Comparison of ENCODE assay signal across 12 mouse cellular contexts in genomic region chr10:111503716-111504115, GRCm38 (mm10). TPM values are rescaled to one million over a fixed set of nuclear protein-coding genes. Genes with fewer than 3 reads are reported as not detected.
DNase-seq lines count a peak whose midpoint lies in the region; ATAC-seq and TF ChIP-seq lines count a peak whose summit lies in the region.
"Had no signal": no experiment of that assay in that cellular context is flagged by ENCODE, and none has a peak within 500 bp of the region (broad histone marks: within the 10 kb centered on the region; RNA-seq: fewer than 3 reads in every experiment).

No protein-coding gene starts in this region.

- no peaks in the 10 kb centered on the region for H3K27me3 ChIP-seq in heart, embryonic 10.5 days (ENCODE audit: insufficient read depth, poor library complexity, severe bottlenecking)
- H3K27me3 ChIP-seq in kidney, embryonic 15.5 days = no peaks in the 10 kb centered on the region
- no peaks in the 10 kb centered on the region for H3K27me3 ChIP-seq in C2C12 (ENCODE audit: control insufficient read depth, insufficient read depth, insufficient read length)
- no peaks in the 10 kb centered on the region for H3K27me3 ChIP-seq in intestine, embryonic 14.5 days (replicated peaks; ENCODE audit: control insufficient read depth, insufficient read depth, low read length)
- H3K27me3 ChIP-seq in forebrain, embryonic 16.5 days (replicated peaks; ENCODE audit: control insufficient read depth, insufficient read depth, low read length) = no peaks in the 10 kb centered on the region
- H3K27me3 ChIP-seq: hindbrain, embryonic 13.5 days; megakaryocyte, embryonic 14.5 days; neural tube, embryonic 12.5 days had no signal

- WGBS in heart, embryonic 10.5 days = 31% methylated on average over 10 of the region's 10 CpGs
- 12% methylated on average over 10 of the region's 10 CpGs for WGBS in kidney, embryonic 15.5 days
- WGBS in intestine, embryonic 14.5 days = 27% methylated on average over 10 of the region's 10 CpGs
- WGBS in forebrain, embryonic 16.5 days = 55% methylated on average over 10 of the region's 10 CpGs

- H3K9ac ChIP-seq in kidney, embryonic 15.5 days = no peak overlapping the region
- H3K9ac ChIP-seq in intestine, embryonic 14.5 days (ENCODE audit: low read length) = no peak overlapping the region
- H3K9ac ChIP-seq in forebrain, embryonic 16.5 days (replicated peaks; ENCODE audit: low read depth, low read length) = no peak overlapping the region
- H3K9ac ChIP-seq: hindbrain, embryonic 13.5 days; liver, postnatal 0 days; neural tube, embryonic 12.5 days had no signal

- no peak overlapping the region for H3K4me3 ChIP-seq in heart, embryonic 10.5 days
- H3K4me3 ChIP-seq in kidney, embryonic 15.5 days (replicated peaks) = no peak overlapping the region
- H3K4me3 ChIP-seq in C2C12 (ENCODE audit: insufficient read depth, poor library complexity, severe bottlenecking) = no peak overlapping the region
- no peak overlapping the region for H3K4me3 ChIP-seq in intestine, embryonic 14.5 days (ENCODE audit: low read depth, low read length)
- H3K4me3 ChIP-seq in forebrain, embryonic 16.5 days (replicated peaks; ENCODE audit: low read length) = no peak overlapping the region
- H3K4me3 ChIP-seq: hindbrain, embryonic 13.5 days; megakaryocyte, embryonic 14.5 days; neural tube, embryonic 12.5 days had no signal

- H3ac ChIP-seq in C2C12 (ENCODE audit: control insufficient read depth, insufficient read length, low read depth) = no peak overlapping the region

- 0 out of 2 replicates have a peak, but pooled peaks cover 3% of the 10 kb centered on the region for H3K36me3 ChIP-seq in heart, embryonic 10.5 days
- H3K36me3 ChIP-seq in kidney, embryonic 15.5 days = peaks cover 2% of the 10 kb centered on the region
- H3K36me3 ChIP-seq in C2C12 (ENCODE audit: control insufficient read depth, insufficient read depth) = peaks cover 16% of the 10 kb centered on the region
- H3K36me3 ChIP-seq in intestine, embryonic 14.5 days (ENCODE audit: control insufficient read depth, insufficient read depth, low read length) = peaks cover 1% of the 10 kb centered on the region; the same call in 1 of the 2 replicates
- H3K36me3 ChIP-seq in forebrain, embryonic 16.5 days (ENCODE audit: control insufficient read depth, insufficient read depth) = no peaks in the 10 kb centered on the region
- H3K36me3 ChIP-seq: hindbrain, embryonic 13.5 days; neural tube, embryonic 12.5 days had no signal

- H3K9me3 ChIP-seq in heart, embryonic 10.5 days = no peaks in the 10 kb centered on the region
- no peaks in the 10 kb centered on the region for H3K9me3 ChIP-seq in kidney, embryonic 15.5 days (replicated peaks)
- H3K9me3 ChIP-seq in intestine, embryonic 14.5 days (ENCODE audit: control insufficient read depth, low read length) = no peaks in the 10 kb centered on the region
- H3K9me3 ChIP-seq in forebrain, embryonic 16.5 days (ENCODE audit: control insufficient read depth, low read length) = no peaks in the 10 kb centered on the region
- H3K9me3 ChIP-seq: hindbrain, embryonic 13.5 days; megakaryocyte, embryonic 14.5 days; neural tube, embryonic 12.5 days had no signal

- 0 out of 2 replicates have a peak overlapping the region, but pooled peaks have one; percentile 12 for H3K4me2 ChIP-seq in kidney, embryonic 15.5 days
- H3K4me2 ChIP-seq in intestine, embryonic 14.5 days (ENCODE audit: low read length) = peak overlapping the region; percentile 18; the same call in 1 of the 2 replicates
- no peak overlapping the region for H3K4me2 ChIP-seq in forebrain, embryonic 16.5 days (ENCODE audit: low read length)
- H3K4me2 ChIP-seq: hindbrain, embryonic 13.5 days; neural tube, embryonic 12.5 days had no signal

- H3K27ac ChIP-seq in heart, embryonic 10.5 days = peak overlapping the region; percentile 52; the same call in 1 of the 2 replicates
- 0 out of 2 replicates have a peak overlapping the region, but pooled peaks have one; percentile 39 for H3K27ac ChIP-seq in kidney, embryonic 15.5 days
- H3K27ac ChIP-seq in intestine, embryonic 14.5 days (ENCODE audit: low read depth) = no peak overlapping the region
- H3K27ac ChIP-seq in forebrain, embryonic 16.5 days (ENCODE audit: low read length) = no peak overlapping the region
- H3K27ac ChIP-seq: hindbrain, embryonic 13.5 days; neural tube, embryonic 12.5 days had no signal

- H3K4me1 ChIP-seq in heart, embryonic 10.5 days = peaks cover 33% of the 10 kb centered on the region
- H3K4me1 ChIP-seq in kidney, embryonic 15.5 days = peaks cover 32% of the 10 kb centered on the region
- peaks cover 12% of the 10 kb centered on the region; the same call in 1 of the 2 replicates for H3K4me1 ChIP-seq in intestine, embryonic 14.5 days (replicated peaks; ENCODE audit: control insufficient read depth, insufficient read depth, low read length)
- peaks cover 20% of the 10 kb centered on the region for H3K4me1 ChIP-seq in forebrain, embryonic 16.5 days (replicated peaks; ENCODE audit: control insufficient read depth, insufficient read depth, low read length)

- ATAC-seq in kidney, embryonic 15.5 days (replicated peaks; ENCODE audit: low FRiP score) = no peak
- ATAC-seq in intestine, embryonic 14.5 days (replicated peaks; ENCODE audit: low FRiP score, low TSS enrichment, low read depth) = no peak
- ATAC-seq in forebrain, embryonic 16.5 days = no peak
- ATAC-seq: liver, postnatal 0 days; midbrain, embryonic 16.5 days had no signal

- H3K79me3 ChIP-seq in C2C12 (ENCODE audit: low read depth) = peaks cover 18% of the 10 kb centered on the region

- no peak for TF ChIP-seq CTCF in C2C12 (IDR thresholded peaks at IDR 0.05; ENCODE audit: control insufficient read depth, insufficient read depth, insufficient read length)

- peaks cover 31% of the 10 kb centered on the region for H3K79me2 ChIP-seq in C2C12 (ENCODE audit: control insufficient read depth, insufficient read depth)

- DNase-seq in heart, embryonic 10.5 days (ENCODE audit: low spot score) = peak; percentile 75
- DNase-seq in heart, adult 18-20 months = no peak
- no peak for DNase-seq in kidney, postnatal 25 days
- DNase-seq in intestine, embryonic 14.5 days (ENCODE audit: low spot score) = peak; percentile 53

TF ChIP-seq in C2C12, 6 proteins besides CTCF, POLR2A, EP300 and RAD21:
- TF ChIP-seq MAX (IDR thresholded peaks at IDR 0.05) (peak; percentile 3), CEBPB (IDR thresholded peaks at IDR 0.05; ENCODE audit: low read depth) (no peak)

RNA-seq across cellular contexts. Expression of gene Phlda1, which starts 2.4 kb away (rescaled TPM):
- 20.6 and 28.8 TPM in 2 replicates for polyA plus RNA-seq in heart, embryonic 10.5 days (2016; fragmentation: Nextera tagmentation; extraction: Ambion mirVana)
- 10 to 100 TPM in 1 of 2 experiments, 1 to 10 TPM in 1; 9.7 to 18.7 TPM for total RNA-seq in heart, adult 18-20 months (2021)
- 38.2 and 38.6 TPM in 2 replicates for polyA plus RNA-seq in kidney, embryonic 15.5 days (2015; fragmentation: Nextera tagmentation; extraction: Ambion mirVana)
- 111 TPM for polyA plus RNA-seq in C2C12 (2012; fragmentation: generic; extraction: Trizol)
- 42.4 and 46.0 TPM in 2 replicates for polyA plus RNA-seq in intestine, embryonic 14.5 days (2014; fragmentation: Nextera tagmentation; extraction: Ambion mirVana)
- polyA plus RNA-seq in forebrain, embryonic 16.5 days (2015; fragmentation: Nextera tagmentation; extraction: Ambion mirVana) = 24.4 and 25.3 TPM in 2 replicates

RNA-seq across cellular contexts. Expression of gene Nap1l1, which starts 30.7 kb away (rescaled TPM):
- 190 and 243 TPM in 2 replicates for polyA plus RNA-seq in heart, embryonic 10.5 days (2016; fragmentation: Nextera tagmentation; extraction: Ambion mirVana)
- total RNA-seq in heart, adult 18-20 months (2021) = 10 to 100 TPM; 66.8 to 72.3 TPM
- 249 and 270 TPM in 2 replicates for polyA plus RNA-seq in kidney, embryonic 15.5 days (2015; fragmentation: Nextera tagmentation; extraction: Ambion mirVana)
- 265 TPM for polyA plus RNA-seq in C2C12 (2012; fragmentation: generic; extraction: Trizol)
- 248 and 249 TPM in 2 replicates for polyA plus RNA-seq in intestine, embryonic 14.5 days (2014; fragmentation: Nextera tagmentation; extraction: Ambion mirVana)
- 199 and 215 TPM in 2 replicates for polyA plus RNA-seq in forebrain, embryonic 16.5 days (2015; fragmentation: Nextera tagmentation; extraction: Ambion mirVana)

Comparison
In these comparisons a context has a peak if more than half of its experiments do, and no peak if none do; other contexts are left out.
1. DNase-seq: peak in heart, embryonic 10.5 days (single experiment) and intestine, embryonic 14.5 days (single experiment); none in heart, adult 18-20 months (0 of 2) and kidney, postnatal 25 days (0 of 2).
2. H3K27ac ChIP-seq: peak in heart, embryonic 10.5 days (single experiment) and kidney, embryonic 15.5 days (single experiment); none in intestine, embryonic 14.5 days (single experiment) and forebrain, embryonic 16.5 days (single experiment).